Mouse (Mus musculus) liver, embryonic 15.5 days (tissue): Measurements from ENCODE around the gene Elk4. TPM values are rescaled to one million over a fixed set of nuclear protein-coding genes. Genes with fewer than 3 reads are reported as not detected.
A peak's percentile ranks its signal among the peaks of the same experiment; 100 is the strongest.

Experiments
- ATAC-seq: fragments of 200-750 bp; cut with Nextera tagmentation; 2 replicates; pipeline ENCODE4 v1.8.0; 2017; ENCODE audit warnings: moderate number of reproducible peaks, mild to moderate bottlenecking, moderate library complexity; ENCODE audit not compliant: insufficient read depth
- H3K27ac ChIP-seq: fragments of 300-500 bp; sonication (generic); replicated peaks from 2 replicates; pipeline ENCODE4 v1.5.1; 2015; ENCODE audit warnings: mild to moderate bottlenecking, inconsistent platforms
- H3K27me3 ChIP-seq: fragments of 300-500 bp; sonication (generic); 2 replicates; pipeline ENCODE4 v1.6.1; 2015; ENCODE audit warnings: mild to moderate bottlenecking, inconsistent platforms
- H3K36me3 ChIP-seq: fragments of 300-500 bp; sonication (generic); replicated peaks from 2 replicates; pipeline ENCODE4 v1.6.1; 2015; ENCODE audit warnings: moderate library complexity, mild to moderate bottlenecking, inconsistent platforms
- H3K4me1 ChIP-seq: fragments of 300-500 bp; sonication (generic); replicated peaks from 2 replicates; pipeline ENCODE4 v1.6.1; 2015; ENCODE audit warnings: inconsistent platforms
- H3K4me2 ChIP-seq: fragments of 300-500 bp; sonication (generic); 2 replicates; pipeline ENCODE4 v1.6.1; 2015; ENCODE audit warnings: moderate library complexity, mild to moderate bottlenecking, inconsistent platforms
- H3K4me3 ChIP-seq: fragments of 300-500 bp; sonication (generic); replicated peaks from 2 replicates; pipeline ENCODE4 v1.5.1; 2015; ENCODE audit warnings: mild to moderate bottlenecking, inconsistent platforms
- H3K9ac ChIP-seq: fragments of 300-500 bp; sonication (generic); 2 replicates; pipeline ENCODE4 v1.6.1; 2015; ENCODE audit warnings: moderate library complexity, mild to moderate bottlenecking, inconsistent platforms
- H3K9me3 ChIP-seq: fragments of 300-500 bp; sonication (generic); replicated peaks from 2 replicates; pipeline ENCODE4 v1.6.1; 2016; ENCODE audit warnings: inconsistent platforms
- WGBS: fragments of 180-500 bp; shearing (Covaris S2); methylation state at CpG from one replicate; pipeline ENCODE4 v1.1.7; 2015; ENCODE audit warnings: mixed read lengths; ENCODE audit not compliant: insufficient replicate concordance; 5-methylcytosine and 5-hydroxymethylcytosine counted together
- polyA plus RNA-seq: library from polyadenylated mRNA; unstranded; fragments of >200 nt; fragmentation: Nextera tagmentation; extraction: Ambion mirVana; gene quantifications from 2 replicates; pipeline ENCODE4 v1.2.1, GENCODE M21; 2015

The Elk4 gene
- polyA plus RNA-seq, 1 experiment from 2014 or later: 7.9 TPM

- Histone ChIP-seq H3K27ac (no peak overlapping the region), H3K9me3 (no peaks in the 10 kb centered on the region), H3K27me3 (no peaks in the 10 kb centered on the region), H3K36me3 (no peaks in the 10 kb centered on the region), H3K4me2 (no peak overlapping the region), H3K4me1 (peaks cover 36% of the 10 kb centered on the region), H3K4me3 (no peak overlapping the region), H3K9ac (no peak overlapping the region)
- ATAC-seq: no peak
- WGBS: 71% methylated on average over 1 of the region's 1 CpGs
Observed at GRCm38 (mm10) chr1:132005466-132005865, 1.9 kb upstream of the Elk4 start.

- no peak overlapping the region for H3K27ac ChIP-seq
- H3K27me3 ChIP-seq: no peaks in the 10 kb centered on the region
- H3K4me1 ChIP-seq: peaks cover 42% of the 10 kb centered on the region
- no peaks in the 10 kb centered on the region for H3K9me3 ChIP-seq
- no peaks in the 10 kb centered on the region for H3K36me3 ChIP-seq
- no peak overlapping the region for H3K4me2 ChIP-seq
- no peak overlapping the region for H3K4me3 ChIP-seq
- no peak for ATAC-seq
- 75% methylated on average over 3 of the region's 3 CpGs for WGBS
- no peak overlapping the region for H3K9ac ChIP-seq
Observed at GRCm38 (mm10) chr1:132006046-132006445, 1.4 kb upstream of the Elk4 start.

GRCm38 (mm10) chr1:132006721-132007120 lies 686 bp upstream of the Elk4 start:
- 29% methylated on average over 5 of the region's 5 CpGs for WGBS
- peak overlapping the region; percentile 88 for H3K4me3 ChIP-seq
- no peaks in the 10 kb centered on the region for H3K27me3 ChIP-seq
- peaks cover 48% of the 10 kb centered on the region for H3K4me1 ChIP-seq
- no peak for ATAC-seq
- H3K9ac ChIP-seq: peak overlapping the region; percentile 92
- no peaks in the 10 kb centered on the region for H3K36me3 ChIP-seq
- peak overlapping the region; percentile 82 for H3K4me2 ChIP-seq
- peak overlapping the region; percentile 99 for H3K27ac ChIP-seq
- H3K9me3 ChIP-seq: no peaks in the 10 kb centered on the region

- peak overlapping the region; percentile 99 for H3K27ac ChIP-seq
- H3K4me2 ChIP-seq: peak overlapping the region; percentile 82
- peak overlapping the region; percentile 92 for H3K9ac ChIP-seq
- H3K9me3 ChIP-seq: no peaks in the 10 kb centered on the region
- peaks cover 60% of the 10 kb centered on the region for H3K4me1 ChIP-seq
- no peaks in the 10 kb centered on the region for H3K27me3 ChIP-seq
- under 1% methylated on average over 70 of the region's 72 CpGs for WGBS
- peak overlapping the region; percentile 88 for H3K4me3 ChIP-seq
- peak; percentile 93 for ATAC-seq
- H3K36me3 ChIP-seq: peaks cover 7% of the 10 kb centered on the region; the same call in 1 of the 2 replicates
Observed at GRCm38 (mm10) chr1:132007828-132008827, 721 bp downstream of the Elk4 start.

- Histone ChIP-seq H3K27me3 (no peaks in the 10 kb centered on the region), H3K9me3 (no peaks in the 10 kb centered on the region), H3K36me3 (peaks cover 13% of the 10 kb centered on the region), H3K4me3 (peak overlapping the region; percentile 88), H3K9ac (peak overlapping the region; percentile 92), H3K27ac (peak overlapping the region; percentile 99), H3K4me1 (peaks cover 62% of the 10 kb centered on the region), H3K4me2 (peak overlapping the region; percentile 82)
- ATAC-seq: no peak
- WGBS: 15% methylated on average over 8 of the region's 8 CpGs
Observed at GRCm38 (mm10) chr1:132008881-132009644, 1.7 kb downstream of the Elk4 start.

GRCm38 (mm10) chr1:132010632-132011501 lies 3.5 kb downstream of the Elk4 start:
- Histone ChIP-seq H3K36me3 (peaks cover 30% of the 10 kb centered on the region), H3K27ac (peak overlapping the region; percentile 59), H3K4me2 (peak overlapping the region; percentile 40), H3K27me3 (no peaks in the 10 kb centered on the region), H3K9me3 (no peaks in the 10 kb centered on the region), H3K9ac (no peak overlapping the region), H3K4me3 (no peak overlapping the region), H3K4me1 (peaks cover 56% of the 10 kb centered on the region)
- 56% methylated on average over 17 of the region's 17 CpGs for WGBS
- ATAC-seq: no peak

- H3K9ac ChIP-seq: no peak overlapping the region
- H3K4me3 ChIP-seq: no peak overlapping the region
- no peaks in the 10 kb centered on the region for H3K27me3 ChIP-seq
- H3K4me2 ChIP-seq: no peak overlapping the region
- no peak overlapping the region for H3K27ac ChIP-seq
- no peaks in the 10 kb centered on the region for H3K9me3 ChIP-seq
- peaks cover 48% of the 10 kb centered on the region for H3K4me1 ChIP-seq
- peaks cover 35% of the 10 kb centered on the region for H3K36me3 ChIP-seq
- 82% methylated on average over 2 of the region's 2 CpGs for WGBS
- ATAC-seq: no peak
Observed at GRCm38 (mm10) chr1:132011785-132012184, 4.4 kb downstream of the Elk4 start.

- Histone ChIP-seq H3K27ac (no peak overlapping the region), H3K4me1 (peaks cover 45% of the 10 kb centered on the region), H3K36me3 (peaks cover 46% of the 10 kb centered on the region), H3K9ac (no peak overlapping the region), H3K4me3 (no peak overlapping the region), H3K9me3 (no peaks in the 10 kb centered on the region), H3K4me2 (no peak overlapping the region), H3K27me3 (no peaks in the 10 kb centered on the region)
- 81% methylated on average over 8 of the region's 8 CpGs for WGBS
- no peak for ATAC-seq
Observed at GRCm38 (mm10) chr1:132012861-132013260, 5.5 kb downstream of the Elk4 start.

GRCm38 (mm10) chr1:132014800-132015199 lies 7.4 kb downstream of the Elk4 start:
- peaks cover 65% of the 10 kb centered on the region for H3K36me3 ChIP-seq
- no peaks in the 10 kb centered on the region for H3K9me3 ChIP-seq
- H3K27me3 ChIP-seq: no peaks in the 10 kb centered on the region
- peaks cover 33% of the 10 kb centered on the region for H3K4me1 ChIP-seq
- H3K4me2 ChIP-seq: no peak overlapping the region
- no peak overlapping the region for H3K9ac ChIP-seq
- no peak for ATAC-seq
- no peak overlapping the region for H3K4me3 ChIP-seq
- 78% methylated on average over 1 of the region's 1 CpGs for WGBS
- H3K27ac ChIP-seq: no peak overlapping the region

- H3K36me3 ChIP-seq: peaks cover 82% of the 10 kb centered on the region
- no peaks in the 10 kb centered on the region for H3K9me3 ChIP-seq
- 78% methylated on average over 1 of the region's 1 CpGs for WGBS
- no peaks in the 10 kb centered on the region for H3K27me3 ChIP-seq
- H3K9ac ChIP-seq: no peak overlapping the region
- no peak for ATAC-seq
- no peak overlapping the region for H3K4me3 ChIP-seq
- peaks cover 24% of the 10 kb centered on the region for H3K4me1 ChIP-seq
- H3K4me2 ChIP-seq: no peak overlapping the region
- H3K27ac ChIP-seq: no peak overlapping the region
Observed at GRCm38 (mm10) chr1:132016691-132017090, 9.3 kb downstream of the Elk4 start.
